Mouse (Mus musculus) hematopoietic stem cell, adult 5-6 weeks (primary cell): ENCODE data around the gene Bod1l. TPM values are rescaled to one million over a fixed set of nuclear protein-coding genes. Genes with fewer than 3 reads are reported as not detected.

ENCODE experiments used
- ATAC-seq, 2 experiments: fragments of 125-278 bp in 1 of 2; replicated peaks in 1 of 2; 2 replicates each; pipeline ENCODE4 v1.8.0; 2016 to 2017; ENCODE audit warnings: inconsistent platforms in 2 of 2, mild to moderate bottlenecking in 2 of 2, moderate number of reproducible peaks in 2 of 2, low read depth in 1 of 2, moderate TSS enrichment in 1 of 2; ENCODE audit not compliant: low FRiP score in 2 of 2, poor library complexity in 2 of 2, severe bottlenecking in 2 of 2, insufficient read depth in 1 of 2, low TSS enrichment in 1 of 2
- total RNA-seq: library from RNA; stranded (forward); fragments of 172-1452, 232-1000 nt; gene quantifications from 2 replicates; pipeline ENCODE4 v1.2.3, GENCODE M21; 2017

Gene Bod1l
- total RNA-seq = 52.0 and 57.3 TPM in 2 replicates

DNA sequence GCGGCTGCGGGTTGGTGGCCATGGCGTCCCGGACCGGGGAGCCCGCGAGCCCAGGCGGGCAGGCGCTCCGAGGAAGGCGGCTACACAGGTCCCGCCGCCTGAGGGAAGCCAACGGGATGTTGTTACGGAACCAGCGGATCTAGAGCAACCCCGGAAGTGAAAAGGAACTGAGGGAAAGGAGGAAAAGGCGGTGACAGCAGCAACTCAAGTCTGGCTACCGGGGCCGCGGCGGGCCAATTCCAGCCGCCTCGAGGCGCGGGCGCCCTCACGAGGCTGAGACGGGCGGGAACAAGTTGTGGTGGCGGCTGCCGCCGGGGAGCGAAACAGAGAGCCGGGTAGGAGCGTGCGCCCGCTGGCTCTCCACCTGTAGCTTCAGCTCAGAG lies at the start of gene Bod1l:
TSS of gene Bod1l (minus strand) at position 169 of the 383 bp plus-strand sequence.
- peak; percentile 89 to 93 for ATAC-seq

DNA sequence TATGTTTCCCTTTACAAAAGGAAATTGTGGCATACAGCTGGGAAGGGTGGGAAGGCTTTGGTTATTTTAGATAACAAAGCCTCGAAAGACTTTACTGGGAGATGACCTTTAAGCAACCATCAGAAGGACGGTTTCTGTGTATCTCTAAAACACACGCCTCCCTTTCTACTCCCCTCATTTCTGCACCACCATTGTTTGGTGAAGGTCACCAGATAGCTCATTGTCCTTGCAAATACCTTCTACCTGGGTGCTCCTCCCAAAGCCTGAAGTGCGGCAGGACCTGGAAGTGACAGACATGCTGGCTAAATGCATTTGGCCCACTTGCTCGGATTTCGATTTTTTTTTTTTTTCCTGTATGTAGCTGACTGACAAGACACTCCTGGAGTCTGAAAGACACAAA lies 49.2 kb upstream of the Bod1l start:
- ATAC-seq = no peak

GRCm38 (mm10) chr5:41890871-41891270 lies 46.8 kb upstream of the Bod1l start:
- no peak for ATAC-seq

DNA sequence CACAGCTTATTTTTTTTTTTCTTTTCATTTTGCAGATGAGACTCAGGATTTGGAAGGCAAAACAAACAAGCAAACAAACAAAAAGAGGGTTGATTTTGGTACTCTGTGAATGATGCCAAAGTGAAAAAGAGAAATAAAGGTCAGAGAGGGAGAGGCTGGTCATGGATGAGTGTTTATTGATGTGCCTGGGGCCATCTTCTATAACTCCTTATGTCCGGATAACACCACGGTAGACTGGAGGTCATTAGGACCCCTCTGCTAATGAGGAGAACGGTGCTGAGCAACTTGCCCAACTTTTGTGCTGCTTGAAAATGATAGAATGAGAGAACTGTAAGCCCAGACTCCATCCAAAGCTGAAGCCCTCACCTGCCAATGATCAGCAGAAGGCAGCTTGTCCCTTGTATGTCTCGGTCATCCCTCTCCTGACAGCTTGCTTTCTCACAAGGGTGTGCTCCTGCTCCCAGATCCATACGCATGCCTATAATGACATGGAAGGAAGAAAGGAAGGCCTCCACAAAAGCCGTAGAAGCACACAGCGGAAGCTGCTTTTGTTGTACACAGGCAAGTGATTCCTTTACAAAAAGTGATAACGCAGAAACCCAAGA lies 45.2 kb upstream of the Bod1l start:
- no peak for ATAC-seq

- ATAC-seq = no peak
Observed at GRCm38 (mm10) chr5:41888834-41889233, 44.7 kb upstream of the Bod1l start.

GRCm38 (mm10) chr5:41887738-41888137 lies 43.6 kb upstream of the Bod1l start:
- ATAC-seq = peak; percentile 67 to 75; a peak in 3 of 4 replicates

- peak; percentile 68 to 76 for ATAC-seq
Observed at GRCm38 (mm10) chr5:41884563-41884962, 40.4 kb upstream of the Bod1l start.

DNA sequence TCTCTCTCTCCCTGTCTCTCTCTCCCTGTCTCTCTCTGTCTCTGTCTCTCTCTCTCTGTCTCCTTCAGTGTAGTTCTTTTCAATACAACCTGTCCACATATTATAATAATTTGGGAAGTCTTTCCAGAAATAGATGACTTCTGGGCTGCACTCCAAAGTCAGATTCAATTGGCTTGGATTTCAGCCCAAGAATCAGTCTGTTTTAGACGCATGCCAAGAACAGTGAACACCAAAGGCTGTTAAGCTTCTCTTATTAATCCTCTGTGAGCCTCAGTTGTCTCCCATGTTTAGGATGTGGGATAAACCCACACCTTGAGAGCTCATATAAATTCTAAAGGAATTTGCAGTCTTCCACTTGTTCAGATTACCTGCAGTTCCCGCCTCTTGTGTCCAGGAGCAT lies 27.0 kb upstream of the Bod1l start:
- ATAC-seq = no peak

- ATAC-seq = no peak
Observed at GRCm38 (mm10) chr5:41855781-41856180, 11.7 kb upstream of the Bod1l start.

GRCm38 (mm10) chr5:41845558-41845937 lies 1.4 kb upstream of the Bod1l start:
- ATAC-seq = no peak

- ATAC-seq = peak; percentile 36 to 44
Observed at GRCm38 (mm10) chr5:41844820-41845557, 874 bp upstream of the Bod1l start.

GRCm38 (mm10) chr5:41843419-41844146 lies 532 bp downstream of the Bod1l start:
- ATAC-seq = 0 out of 4 replicates have a peak, but pooled peaks of 1 of the 2 experiments have one; percentile 1

GRCm38 (mm10) chr5:41842681-41843080 lies 1.4 kb downstream of the Bod1l start:
- ATAC-seq = peak in 1 of 2 experiments; percentile 5; a peak in 1 of 4 replicates

GRCm38 (mm10) chr5:41841735-41842134 lies 2.4 kb downstream of the Bod1l start:
- no peak for ATAC-seq

DNA sequence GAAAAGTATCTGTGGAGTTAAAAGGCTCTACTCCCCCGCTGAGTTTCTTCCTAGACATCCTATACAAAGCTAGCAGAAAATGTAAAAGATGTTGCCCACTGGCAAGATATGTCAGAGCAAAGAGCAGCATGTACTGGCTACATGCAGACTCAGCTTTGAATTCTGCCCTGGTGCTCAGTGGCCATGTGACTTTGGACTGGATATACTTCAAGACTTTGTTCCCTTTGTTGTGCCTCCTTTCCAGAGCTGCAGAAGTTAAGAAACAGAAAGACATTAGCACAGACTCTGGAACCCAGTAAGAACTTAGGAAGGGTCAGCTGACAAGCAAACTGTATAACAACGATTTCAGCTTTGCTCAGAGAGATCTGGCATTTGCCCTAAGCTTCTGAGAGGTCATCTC lies 14.0 kb downstream of the Bod1l start:
- ATAC-seq = no peak

DNA sequence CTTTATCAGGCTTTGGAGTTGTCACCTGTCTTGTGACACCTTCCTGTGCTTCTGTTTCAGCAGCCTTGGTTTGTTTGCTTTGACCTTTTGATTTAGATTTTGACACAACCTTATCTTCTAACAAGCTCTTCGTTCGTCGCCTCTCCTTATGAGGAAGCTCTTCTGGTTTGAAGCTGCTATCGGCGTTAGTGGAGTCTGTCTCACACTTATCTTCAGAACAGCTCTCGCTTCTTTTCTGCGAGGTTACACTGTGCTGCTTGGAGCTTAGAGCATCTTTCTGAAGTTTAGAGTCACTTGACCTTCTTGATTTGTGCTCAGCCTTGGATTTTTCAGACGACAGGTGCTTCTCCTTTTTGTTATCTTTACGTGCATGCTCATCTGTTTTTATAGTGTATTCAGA lies 23.0 kb downstream of the Bod1l start:
- no peak for ATAC-seq

GRCm38 (mm10) chr5:41820530-41820929 lies 23.6 kb downstream of the Bod1l start:
- peak; percentile 89 to 90 for ATAC-seq

DNA sequence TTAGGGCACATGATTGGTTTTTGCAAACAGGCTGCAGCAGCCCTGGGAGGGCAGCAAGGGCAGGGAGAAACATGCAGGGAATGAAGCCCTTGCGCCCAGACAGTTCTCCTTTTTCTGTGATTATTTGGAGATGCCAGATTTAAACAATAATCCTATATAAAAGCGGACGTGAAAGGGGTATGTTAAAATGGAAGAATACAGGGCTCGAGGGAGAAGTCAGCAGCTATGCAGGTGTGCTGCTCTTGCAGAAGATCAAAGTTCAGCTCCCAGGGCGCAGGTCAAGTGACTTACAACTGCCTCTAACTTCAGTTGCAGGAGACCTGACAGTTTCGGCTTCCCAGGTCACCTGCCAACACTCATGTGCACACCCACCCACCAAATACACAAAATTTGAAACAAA lies 31.6 kb downstream of the Bod1l start:
- no peak for ATAC-seq
